Mouse (Mus musculus): ENCODE results near the gene 4931428F04Rik.

DNA sequence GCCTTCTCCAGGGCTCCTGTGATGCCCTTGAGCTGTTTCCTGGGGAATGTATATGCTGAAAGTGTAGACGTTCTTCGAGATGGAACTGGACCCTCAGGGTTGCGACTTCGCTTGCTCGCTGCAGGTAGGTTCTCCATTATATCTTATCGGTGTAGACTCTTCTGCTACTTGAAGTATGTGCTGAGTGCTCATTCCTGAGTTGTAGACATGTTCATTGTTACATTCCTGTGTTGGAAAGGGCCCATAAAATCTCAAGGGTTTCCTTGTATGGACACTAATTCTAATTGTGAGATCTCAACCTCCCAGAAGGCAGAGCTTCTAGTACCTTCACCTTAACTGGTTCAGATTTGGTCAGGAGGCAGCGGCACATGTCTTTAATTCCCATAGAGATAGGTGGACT lies 48.6 kb downstream of the 4931428F04Rik start:
- TF ChIP-seq GATA1 (IDR thresholded peaks at IDR 0.05; ENCODE audit: borderline replicate concordance, low read length) (no peak), FLI1 (IDR thresholded peaks at IDR 0.05; ENCODE audit: low read length) (no peak)

All from megakaryocyte, embryonic 14.5 days (primary cell).